Mouse (Mus musculus) adrenal gland, postnatal 36 days (tissue): ENCODE data around the gene Vmn1r48. TPM values are rescaled to one million over a fixed set of nuclear protein-coding genes. Genes with fewer than 3 reads are reported as not detected.
"Not testable (repeated sequence)": the region's sequence is repeated elsewhere in the genome, so short reads cannot be mapped to it uniquely, and the experiment has no call there.

Experiments
- DNase-seq, 2 experiments: peaks; one replicate each; pipeline ENCODE4 v3.0.0; 2021; ENCODE audit warnings: mixed read lengths in 1 of 2
- long read RNA-seq, 2 experiments: library from polyadenylated mRNA; stranded (forward); transcript quantifications; one replicate each; pipeline ENCODE4 v2.0.0; 2021; ENCODE audit warnings: borderline sequencing depth in 2 of 2
- total RNA-seq, 2 experiments: library from RNA; stranded (reverse); gene quantifications; 2 replicates each; pipeline ENCODE4 v1.2.3; 2021

The Vmn1r48 gene
- total RNA-seq, result not detected
- long read RNA-seq, experiment 1, result 0 reads
- long read RNA-seq, experiment 2, result 0 reads

GRCm38 (mm10) chr6:90036741-90037140, at the start of gene Vmn1r48:
Vmn1r48 (minus strand) TSS chr6:90036841.
- not testable (repeated sequence) for DNase-seq

DNA sequence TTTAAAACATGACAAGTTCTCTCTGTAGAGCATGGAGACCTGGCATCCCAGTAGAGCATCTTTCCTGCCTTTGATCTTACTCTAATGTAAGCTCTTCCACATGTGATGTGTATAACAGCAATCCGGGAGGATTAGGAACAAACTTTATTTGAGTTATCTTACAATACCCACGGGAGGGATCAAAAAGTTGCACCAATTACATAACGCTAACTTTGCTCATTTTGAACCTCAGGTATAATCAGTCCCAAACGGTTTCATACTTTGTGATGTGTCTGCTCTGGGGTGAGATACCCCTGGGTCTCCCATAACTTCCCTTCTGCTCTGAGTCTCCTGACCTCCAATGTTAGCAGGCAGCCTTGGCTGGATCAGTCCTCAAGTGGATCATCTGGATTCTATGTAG, 41.8 kb upstream of the Vmn1r48 start, which contains the start of gene Vmn1r49:
Gene Vmn1r49, minus strand, starts transcription at position 101 of the 400 bp plus-strand sequence.
- DNase-seq, result no peak

- not testable (repeated sequence) for DNase-seq
Measured at GRCm38 (mm10) chr6:90015847-90016246, 20.8 kb downstream of the Vmn1r48 start, which contains the start of gene Vmn1r47. Vmn1r47 (plus strand) TSS chr6:90016147.

DNA sequence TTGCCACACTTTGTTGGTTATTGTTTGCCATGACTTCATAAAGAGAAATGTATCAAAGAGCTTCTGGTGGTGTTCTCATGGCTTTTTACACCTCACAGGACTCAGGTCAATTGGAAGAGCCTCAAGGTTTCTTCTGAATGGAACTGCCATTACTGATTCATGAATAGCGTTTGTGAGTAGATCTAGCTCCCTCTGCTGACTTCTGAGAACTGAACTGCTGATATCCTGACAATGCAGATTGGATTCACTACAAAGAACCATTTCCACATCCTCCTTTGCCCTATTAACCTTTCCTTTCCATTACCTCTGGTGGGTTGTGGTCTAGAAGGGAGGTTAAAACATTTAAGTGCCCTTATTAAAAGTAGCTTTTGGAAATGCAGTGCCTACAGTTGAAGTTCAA, 50.7 kb downstream of the Vmn1r48 start:
- no peak for DNase-seq

Other genes starting within 250 kb of the Vmn1r48 start
- not detected for gene Vmn1r42, start 160.4 kb downstream of the Vmn1r48 start, total RNA-seq
- gene Vmn1r43, start 160.4 kb downstream of the Vmn1r48 start, total RNA-seq, result not detected
- not detected for gene Vmn1r44, start 153.2 kb downstream of the Vmn1r48 start, total RNA-seq
- gene Vmn1r45, start 96.2 kb downstream of the Vmn1r48 start, total RNA-seq, result not detected
- not detected for gene Vmn1r46, start 67.5 kb downstream of the Vmn1r48 start, total RNA-seq
- not detected for gene Vmn1r47, start 20.7 kb downstream of the Vmn1r48 start, total RNA-seq
- not detected for gene Vmn1r49, start 41.7 kb upstream of the Vmn1r48 start, total RNA-seq
- not detected for gene Vmn1r50, start 64.6 kb upstream of the Vmn1r48 start, total RNA-seq
- gene Vmn1r51, start 85.8 kb upstream of the Vmn1r48 start, total RNA-seq, result not detected
- not detected for gene Vmn1r52, start 138.0 kb upstream of the Vmn1r48 start, total RNA-seq
- gene V1ra8, start 166.0 kb upstream of the Vmn1r48 start, total RNA-seq, result not detected
- not detected for gene Vmn1r53, start 187.6 kb upstream of the Vmn1r48 start, total RNA-seq
- gene Vmn1r54, start 209.5 kb upstream of the Vmn1r48 start, total RNA-seq, result not detected